ENCODE assay signal across 10 mouse cellular contexts in genomic region chr2:19448042-19448700, GRCm38 (mm10). TPM values are rescaled to one million over a fixed set of nuclear protein-coding genes. Genes with fewer than 3 reads are reported as not detected.
DNase-seq lines count a peak whose midpoint lies in the region; ATAC-seq lines count a peak whose summit lies in the region.
"Had no signal": no experiment of that assay in that cellular context is flagged by ENCODE, and none has a peak within 500 bp of the region (broad histone marks: within the 10 kb centered on the region; RNA-seq: fewer than 3 reads in every experiment).

No protein-coding gene starts in this region.

- under 1% methylated on average over 31 of the region's 31 CpGs for WGBS in heart, embryonic 13.5 days
- WGBS in embryonic facial prominence, embryonic 15.5 days = under 1% methylated on average over 31 of the region's 31 CpGs
- under 1% methylated on average over 29 of the region's 31 CpGs for WGBS in limb, embryonic 13.5 days

- H3K9ac ChIP-seq in heart, embryonic 13.5 days = peak overlapping the region; percentile 62
- no peak overlapping the region for H3K9ac ChIP-seq in embryonic facial prominence, embryonic 15.5 days
- H3K9ac ChIP-seq in limb, embryonic 13.5 days = no peak overlapping the region

- H3K4me1 ChIP-seq in heart, embryonic 13.5 days = peaks cover 22% of the 10 kb centered on the region
- peaks cover 20% of the 10 kb centered on the region for H3K4me1 ChIP-seq in embryonic facial prominence, embryonic 15.5 days
- peaks cover 29% of the 10 kb centered on the region for H3K4me1 ChIP-seq in limb, embryonic 13.5 days

- H3K4me3 ChIP-seq in heart, embryonic 13.5 days = peak overlapping the region; percentile 47
- H3K4me3 ChIP-seq in embryonic facial prominence, embryonic 15.5 days (replicated peaks) = peak overlapping the region; percentile 5; the same call in 1 of the 2 replicates
- peak overlapping the region; percentile 20 for H3K4me3 ChIP-seq in limb, embryonic 13.5 days

- no peaks in the 10 kb centered on the region for H3K9me3 ChIP-seq in heart, embryonic 13.5 days
- H3K9me3 ChIP-seq in embryonic facial prominence, embryonic 15.5 days (replicated peaks) = no peaks in the 10 kb centered on the region
- H3K9me3 ChIP-seq in limb, embryonic 13.5 days = no peaks in the 10 kb centered on the region

- ATAC-seq in heart, embryonic 13.5 days (ENCODE audit: extremely low read depth, insufficient number of reproducible peaks, low FRiP score, low TSS enrichment) = no peak
- no peak for ATAC-seq in embryonic facial prominence, embryonic 15.5 days (ENCODE audit: insufficient number of reproducible peaks, low FRiP score, low TSS enrichment, low read depth)
- no peak for ATAC-seq in limb, embryonic 13.5 days (ENCODE audit: low FRiP score, low read depth)
- ATAC-seq in erythroblast, adult 5-6 weeks (replicated peaks; ENCODE audit: low FRiP score, poor library complexity, severe bottlenecking) = no peak

- H3K36me3 ChIP-seq in heart, embryonic 13.5 days = no peaks in the 10 kb centered on the region
- no peaks in the 10 kb centered on the region for H3K36me3 ChIP-seq in embryonic facial prominence, embryonic 15.5 days
- H3K36me3 ChIP-seq in limb, embryonic 13.5 days = no peaks in the 10 kb centered on the region

- DNase-seq in heart, postnatal 25 days (ENCODE audit: low spot score) = no peak
- DNase-seq in ZHBTc4 (ENCODE audit: low read depth, low spot score) = peak; percentile 42
- no peak for DNase-seq in right cerebral cortex, adult 2 months (ENCODE audit: low spot score in 2 of 2)
- DNase-seq in frontal cortex, postnatal 36 days (ENCODE audit: low spot score in 2 of 2) = no peak

- H3K4me2 ChIP-seq in heart, embryonic 13.5 days = peak overlapping the region; percentile 71
- H3K4me2 ChIP-seq in embryonic facial prominence, embryonic 15.5 days (replicated peaks) = peak overlapping the region; percentile 29
- peak overlapping the region; percentile 47 for H3K4me2 ChIP-seq in limb, embryonic 13.5 days (replicated peaks)

- H3K27me3 ChIP-seq in heart, embryonic 13.5 days (replicated peaks) = peaks cover 98% of the 10 kb centered on the region
- peaks cover 97% of the 10 kb centered on the region for H3K27me3 ChIP-seq in embryonic facial prominence, embryonic 15.5 days
- H3K27me3 ChIP-seq in limb, embryonic 13.5 days = peaks cover 98% of the 10 kb centered on the region

- intact Hi-C loops in heart, postnatal 25 days (cut with DNase I) = no loop called here

- no peak overlapping the region for H3K27ac ChIP-seq in heart, embryonic 13.5 days (replicated peaks)
- H3K27ac ChIP-seq in embryonic facial prominence, embryonic 15.5 days (replicated peaks) = no peak overlapping the region
- no peak overlapping the region for H3K27ac ChIP-seq in limb, embryonic 13.5 days

RNA-seq across cellular contexts. Expression of gene Ptf1a, which starts 2.7 kb away (rescaled TPM):
- polyA plus RNA-seq in heart, embryonic 13.5 days (2015; fragmentation: Nextera tagmentation; extraction: Ambion mirVana) = not detected in 2 replicates
- total RNA-seq in heart, postnatal 25 days (2021) = not detected
- not detected in 2 replicates for polyA plus RNA-seq in embryonic facial prominence, embryonic 15.5 days (2015; fragmentation: Nextera tagmentation; extraction: Ambion mirVana)
- polyA plus RNA-seq in limb, embryonic 13.5 days (2015; fragmentation: Nextera tagmentation; extraction: Ambion mirVana) = not detected in 2 replicates
- total RNA-seq in erythroblast, adult 5-6 weeks (2015; ENCODE audit: low replicate concordance) = not detected in 2 replicates
- total RNA-seq in erythroblast, adult 5-6 weeks (2017; ENCODE audit: low replicate concordance) = not detected in 2 replicates
- total RNA-seq: heart, postnatal 10 days; MEL had no signal
